Comparison of ENCODE assay signal across 8 mouse cellular contexts in genomic region chr13:48545476-48546281, GRCm38 (mm10). TPM values are rescaled to one million over a fixed set of nuclear protein-coding genes. Genes with fewer than 3 reads are reported as not detected.
DNase-seq lines count a peak whose midpoint lies in the region; ATAC-seq lines count a peak whose summit lies in the region.

No protein-coding gene starts in this region.

- intact Hi-C loops in gastrocnemius, postnatal 14 days (cut with DNase I; ENCODE audit: low total_unique reads): no loop called here
- intact Hi-C loops in left cerebral cortex, postnatal 10 days (cut with DNase I): no loop called here

- peak; percentile 99 for DNase-seq in adrenal gland, adult (ENCODE audit: inconsistent age in 2 of 2, low spot score in 1 of 2)
- DNase-seq in embryo, embryonic 10.5 days (ENCODE audit: low spot score): peak; percentile 99
- peak; percentile 99 for DNase-seq in gastrocnemius, postnatal 14 days
- peak; percentile 96 to 100 for DNase-seq in left cerebral cortex, postnatal 10 days (ENCODE audit: extremely low spot score in 1 of 2, low spot score in 2 of 2)
- peak; percentile 96 for DNase-seq in right cerebral cortex, postnatal 25 days
- peak; percentile 97 to 99 for DNase-seq in urinary bladder, postnatal 4 days (ENCODE audit: low spot score in 2 of 2)

- peak; percentile 76 for ATAC-seq in inflammation-experienced regulatory T-cells, adult 6 months
- ATAC-seq in megakaryocyte-erythroid progenitor cell, adult 5-6 weeks (replicated peaks; ENCODE audit: low FRiP score, low TSS enrichment, poor library complexity, severe bottlenecking): peak; percentile 88

RNA-seq across cellular contexts. Expression of gene A830005F24Rik, which starts 32.3 kb away (rescaled TPM):
- total RNA-seq in gastrocnemius, postnatal 14 days (2021): not detected
- 1 to 10 TPM; 4.4 to 8.1 (median 5.4) TPM for polyA plus RNA-seq in inflammation-experienced regulatory T-cells, adult 6 months (2017; shearing (Covaris generic))
- total RNA-seq in left cerebral cortex, postnatal 10 days (2021): 1 to 10 TPM in 1 of 2 experiments, under 1 TPM in 1; 0.79 to 1.8 TPM
- total RNA-seq in megakaryocyte-erythroid progenitor cell, adult 5-6 weeks (2014; fragmentation: Nextera tagmentation): not detected in 2 replicates
- total RNA-seq in megakaryocyte-erythroid progenitor cell, adult 5-6 weeks (2017): 3.8 TPM in 1 of 2 replicates, not detected in the other

RNA-seq across cellular contexts. Expression of gene Zfp169, which starts 32.4 kb away (rescaled TPM):
- 1 to 10 TPM; 2.5 to 2.8 TPM for total RNA-seq in gastrocnemius, postnatal 14 days (2021)
- polyA plus RNA-seq in inflammation-experienced regulatory T-cells, adult 6 months (2017; shearing (Covaris generic)): 10 to 100 TPM; 10.2 to 16.5 (median 11.7) TPM
- 10 to 100 TPM; 18.1 to 19.6 TPM for total RNA-seq in left cerebral cortex, postnatal 10 days (2021)
- total RNA-seq in megakaryocyte-erythroid progenitor cell, adult 5-6 weeks (2014; fragmentation: Nextera tagmentation): 11.6 and 16.1 TPM in 2 replicates
- 3.5 and 12.6 TPM in 2 replicates for total RNA-seq in megakaryocyte-erythroid progenitor cell, adult 5-6 weeks (2017)

Comparison
In these comparisons a context has a peak if more than half of its experiments do, and no peak if none do; other contexts are left out.
1. Peak in every context shown above with its lines: DNase-seq and ATAC-seq.